Mouse (Mus musculus): ENCODE results near the gene Srrm1.

GRCm38 (mm10) chr4:135293813-135294212, 59.3 kb downstream of the Srrm1 start:
- TF ChIP-seq POLR2A (IDR thresholded peaks at IDR 0.05; ENCODE audit: insufficient read depth, low read depth, low read length) (no peak), CTCF (IDR thresholded peaks at IDR 0.05; ENCODE audit: insufficient read depth, low read depth, low read length) (no peak)
